Mouse (Mus musculus) 3134 (cell line): ENCODE measurements around the gene Rnf224.
A peak's percentile ranks its signal among the peaks of the same experiment; 100 is the strongest.

ENCODE experiments used
- DNase-seq: peaks from one replicate; pipeline ENCODE4 v3.0.0-alpha.2; 2011; ENCODE audit warnings: low spot score; ENCODE audit not compliant: insufficient read length; ENCODE audit errors: extremely low read depth

Rnf224 gene

DNA sequence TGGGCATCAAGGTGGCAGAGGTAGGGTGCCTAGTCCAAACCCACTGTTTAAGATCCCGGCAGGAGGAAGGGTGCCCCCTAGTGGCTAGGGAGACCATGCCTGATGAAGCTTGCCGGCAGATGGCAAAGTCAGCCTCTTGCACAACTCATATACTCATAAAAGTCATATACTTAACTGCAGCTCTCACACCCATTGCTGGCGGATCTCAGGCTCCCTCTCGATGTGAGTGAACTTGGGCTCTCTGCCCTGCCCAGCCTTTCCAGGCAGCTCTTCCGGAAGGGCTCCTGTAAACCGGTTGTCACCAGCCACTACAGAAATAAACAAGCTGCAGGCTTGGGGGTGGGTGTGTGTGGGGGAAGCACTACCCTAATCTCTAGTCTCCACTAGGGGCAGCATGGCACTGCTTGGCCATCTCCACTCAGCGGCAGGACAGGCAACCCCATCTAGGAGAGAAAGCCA lies 8.1 kb downstream of the Rnf224 start:
- DNase-seq: peak; percentile 78

DNA sequence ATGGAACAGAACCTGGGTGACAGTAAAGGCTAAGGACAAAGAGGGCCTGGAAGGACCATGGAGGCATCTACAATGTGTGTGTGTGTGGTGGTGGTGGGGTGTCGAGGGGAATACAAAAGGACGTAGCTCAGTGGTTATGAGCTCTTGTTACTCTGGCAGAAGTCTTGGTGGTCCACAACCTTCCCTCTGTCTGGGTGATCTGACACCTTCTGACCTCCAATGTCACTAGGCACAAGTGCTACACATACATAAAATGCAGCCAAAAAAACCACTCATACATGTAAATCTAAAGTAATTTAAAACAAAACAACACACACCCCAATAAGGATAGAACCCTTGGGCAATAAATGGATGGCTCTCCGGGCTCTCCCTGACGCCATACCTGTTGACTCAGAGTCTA lies 9.2 kb downstream of the Rnf224 start:
- DNase-seq: no peak

DNA sequence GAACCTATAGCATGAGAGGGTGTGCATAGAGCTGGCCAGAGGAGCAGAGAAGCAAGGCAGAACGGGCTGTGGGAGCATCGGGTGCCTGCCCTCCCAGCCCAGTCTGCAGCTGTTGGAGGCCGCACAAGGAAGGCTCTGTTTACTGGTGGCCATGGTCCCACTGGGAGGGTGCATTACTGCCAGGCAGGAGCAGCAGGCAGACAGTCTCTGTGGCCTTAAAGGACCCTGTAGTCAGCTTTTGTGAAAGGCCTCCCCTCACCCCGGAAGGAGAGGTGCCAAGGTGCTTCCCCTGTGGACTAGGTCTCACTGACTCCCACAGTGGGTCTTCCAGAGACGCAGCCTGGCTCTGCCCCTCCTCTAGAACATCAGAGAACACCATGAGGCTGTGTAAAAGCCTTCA lies 9.7 kb downstream of the Rnf224 start:
- no peak for DNase-seq

DNA sequence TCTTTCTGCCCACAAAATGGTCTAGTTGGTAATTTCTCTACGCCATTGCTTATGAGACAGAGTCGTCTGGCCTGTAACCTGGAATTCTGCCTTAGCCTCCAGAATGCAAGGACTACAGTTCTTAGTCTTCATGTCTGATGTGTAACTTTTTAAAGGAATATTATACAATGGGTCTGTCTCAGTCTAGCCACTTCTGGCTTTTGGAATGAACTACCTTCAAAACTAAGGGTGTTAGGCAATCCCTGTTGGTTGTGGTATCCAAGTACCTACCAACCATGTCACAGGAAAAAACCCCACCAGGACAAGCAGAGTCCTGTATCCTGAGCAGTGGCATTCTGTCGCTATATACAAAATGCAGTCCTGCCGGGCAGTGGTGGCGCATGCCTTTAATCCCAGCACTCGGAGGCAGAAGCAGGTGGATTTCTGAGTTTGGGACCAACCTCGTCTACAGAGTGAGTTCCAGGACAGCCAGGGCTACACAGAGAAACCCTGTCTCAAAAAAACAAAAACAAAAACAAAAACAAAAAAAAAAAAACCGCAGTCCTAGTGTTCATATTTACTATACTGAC lies 10.7 kb downstream of the Rnf224 start:
- no peak for DNase-seq

DNA sequence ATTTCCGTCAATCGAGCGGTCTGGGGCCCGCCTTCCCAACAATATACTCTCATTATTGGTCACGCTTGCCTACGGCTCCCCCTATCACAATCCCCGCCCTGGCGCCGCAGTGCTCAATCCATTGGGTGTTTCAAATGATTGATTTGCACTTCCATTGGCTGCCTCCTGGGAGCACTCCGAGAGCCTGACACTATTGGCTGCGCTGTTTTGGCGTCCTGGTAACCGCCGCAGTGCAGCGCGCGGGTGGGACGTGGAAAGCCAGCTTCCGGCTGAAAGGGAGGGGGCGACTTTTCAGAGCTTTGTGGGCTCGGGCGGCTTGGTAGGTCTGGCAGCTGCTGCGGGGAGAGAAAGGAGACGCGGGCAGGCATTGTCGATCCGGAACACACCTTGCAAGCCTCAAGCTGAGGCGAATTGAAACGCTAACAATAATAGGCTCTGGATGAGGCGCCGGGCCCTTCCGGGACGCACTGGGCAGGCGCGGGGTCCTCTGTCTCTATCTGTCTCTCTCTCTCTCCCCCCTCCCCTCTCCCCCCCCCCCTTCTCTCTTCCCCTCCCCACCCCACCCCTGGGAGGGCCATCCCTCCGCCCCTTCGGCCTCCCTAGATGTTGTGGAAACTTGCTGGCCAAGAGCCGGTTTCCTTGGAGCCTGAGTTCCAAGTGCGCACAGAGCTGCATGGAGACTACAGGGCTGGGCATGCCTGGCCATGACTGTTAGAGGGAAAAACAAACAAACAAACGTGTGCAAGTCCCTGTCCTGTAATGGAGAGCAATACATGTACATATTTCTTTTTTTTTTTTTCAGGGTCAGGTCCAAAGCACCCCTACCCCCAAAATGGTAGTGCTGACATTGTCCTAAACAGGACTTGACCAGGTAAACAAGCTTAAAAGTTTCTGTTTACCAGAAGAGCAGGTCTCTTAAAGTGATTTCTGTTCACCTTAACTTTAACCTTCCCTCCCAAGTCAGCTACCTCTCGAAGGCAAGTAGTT lies 11.5 kb downstream of the Rnf224 start:
- peak; percentile 97 for DNase-seq

DNA sequence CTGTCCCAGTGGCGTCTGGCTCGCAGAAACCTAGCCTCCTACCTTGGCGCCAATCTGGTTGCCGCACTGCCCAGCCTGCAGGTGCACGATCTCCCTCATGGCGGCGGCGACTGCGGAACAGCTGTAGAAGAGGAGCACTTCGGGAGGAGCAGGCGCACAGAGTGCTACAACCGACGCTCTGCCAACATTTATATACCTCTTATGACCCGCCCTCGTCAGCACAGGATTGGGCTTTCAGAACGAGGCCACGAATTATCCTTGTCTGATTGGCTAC lies 12.2 kb downstream of the Rnf224 start, which contains the start of gene Tubb4b:
Tubb4b (minus strand) TSS at position 211 of the 274 bp plus-strand sequence.
- DNase-seq: no peak

DNA sequence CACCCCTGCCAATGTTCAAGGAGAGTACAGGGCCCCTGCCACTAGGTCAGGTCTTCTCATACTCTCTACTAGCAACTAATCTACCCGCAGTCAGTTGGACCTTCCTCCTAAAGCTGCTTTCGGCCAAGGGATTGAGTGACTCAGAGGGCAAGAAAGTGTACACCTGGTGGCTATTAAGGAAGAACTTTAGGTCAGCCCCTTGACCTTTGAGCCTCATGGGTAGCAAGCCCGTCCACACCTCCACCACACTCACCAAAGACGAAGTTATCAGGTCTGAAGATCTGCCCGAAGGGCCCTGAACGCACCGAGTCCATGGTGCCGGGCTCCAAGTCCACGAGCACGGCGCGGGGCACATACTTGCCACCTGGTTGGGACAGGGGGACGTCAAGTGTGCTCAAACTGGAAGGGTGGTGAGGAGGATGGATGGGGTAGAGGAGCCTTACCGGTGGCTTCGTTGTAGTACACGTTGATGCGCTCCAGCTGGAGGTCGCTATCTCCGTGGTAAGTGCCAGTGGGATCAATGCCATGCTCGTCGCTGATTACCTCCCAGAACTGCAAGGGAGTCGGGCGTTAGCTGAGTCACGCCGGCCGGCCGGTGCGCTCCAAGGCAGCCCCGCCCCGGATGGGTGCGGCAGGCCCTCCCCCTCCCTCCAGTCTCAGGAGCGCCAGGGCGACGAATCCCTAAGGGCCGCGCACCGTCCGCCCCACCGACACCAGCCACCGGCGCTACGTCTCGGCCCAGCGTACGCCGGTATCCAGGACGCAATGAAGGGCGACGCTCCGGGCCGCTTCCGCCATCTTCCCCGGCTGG lies 12.7 kb downstream of the Rnf224 start:
- DNase-seq: peak; percentile 92

DNA sequence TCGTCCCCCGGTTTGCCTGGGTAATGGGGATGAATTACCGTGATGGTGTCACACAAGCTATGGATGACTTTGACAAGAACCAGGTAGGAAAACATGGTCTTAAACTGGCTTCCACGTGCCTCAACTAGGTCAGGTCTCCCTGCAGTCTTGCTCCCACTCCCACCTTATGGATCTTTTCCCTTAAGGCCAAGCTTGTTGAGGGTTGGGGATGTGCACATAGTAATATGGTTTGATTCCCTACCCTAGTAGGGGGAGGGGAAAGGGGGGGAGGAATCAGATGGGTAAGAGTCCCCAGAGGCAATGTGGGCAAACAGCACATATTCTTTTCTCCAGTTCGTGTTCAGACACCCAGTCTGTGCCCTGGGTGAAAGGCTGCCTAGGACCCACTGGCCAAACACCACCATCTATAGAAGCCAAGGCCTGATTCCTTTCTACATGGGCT lies 15.2 kb downstream of the Rnf224 start:
- DNase-seq: peak; percentile 28

DNA sequence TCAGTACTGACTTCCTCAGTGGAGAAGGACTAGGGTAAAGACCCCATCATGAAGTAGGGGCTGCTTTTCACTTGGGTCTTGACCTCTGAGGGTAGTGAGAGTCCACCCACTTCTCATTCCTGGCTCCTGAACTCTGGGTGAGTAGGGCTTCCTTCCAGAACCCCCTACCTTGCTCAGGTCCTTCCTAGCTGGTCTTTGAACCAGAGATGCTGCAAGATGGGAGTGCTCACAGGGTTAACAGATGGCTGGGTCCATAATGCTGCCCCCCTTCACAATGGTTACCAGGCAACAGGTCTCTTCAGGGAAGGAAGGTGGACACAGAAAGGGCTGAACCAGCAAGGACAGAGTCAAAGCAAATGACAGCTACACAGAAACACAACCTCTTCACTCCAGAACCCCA lies 18.1 kb downstream of the Rnf224 start, which contains the start of gene Fam166a:
Fam166a (plus strand) TSS at position 301 of the 400 bp plus-strand sequence.
- no peak for DNase-seq

DNA sequence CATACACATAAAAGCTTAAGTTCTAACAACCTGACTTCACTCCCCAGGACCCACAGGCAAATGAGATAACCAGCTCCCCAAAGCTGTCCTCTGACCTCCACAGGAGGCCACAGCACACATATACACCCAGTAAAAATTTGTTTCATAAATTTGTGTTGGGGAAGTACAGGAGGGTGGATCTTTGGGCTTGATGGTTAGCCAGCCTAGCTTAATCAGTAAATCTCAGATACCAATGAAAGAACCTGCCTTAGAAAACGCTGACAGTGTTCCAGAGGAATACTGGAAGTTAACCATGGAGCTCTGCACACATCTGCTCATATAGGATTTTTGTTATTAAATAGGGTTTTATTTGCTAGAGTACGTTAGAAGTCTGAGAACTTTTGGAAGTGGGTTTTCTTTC lies 18.9 kb downstream of the Rnf224 start:
- DNase-seq: no peak

DNA sequence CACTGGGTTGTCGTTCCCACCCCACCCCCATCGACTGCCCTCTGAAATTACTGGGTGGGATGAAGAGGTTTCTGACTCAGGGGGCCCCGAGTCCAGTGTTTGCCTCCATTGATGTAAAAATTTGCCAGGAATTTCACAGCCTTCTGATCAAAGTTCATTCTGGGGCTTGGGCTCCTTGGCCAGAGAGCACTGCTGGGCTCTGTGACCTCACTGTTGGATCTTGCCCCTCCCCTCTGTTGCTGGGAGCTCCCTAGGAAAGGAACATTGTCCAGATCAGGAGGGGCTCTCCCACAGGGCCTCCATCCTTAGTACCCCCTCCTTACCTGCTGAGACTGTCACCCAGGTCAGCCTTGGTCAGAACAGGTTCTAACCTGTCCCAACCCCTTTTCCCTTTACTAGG lies 22.1 kb downstream of the Rnf224 start, which contains the start of gene Stpg3:
Stpg3 (minus strand) TSS at position 194 of the 400 bp plus-strand sequence.
- no peak for DNase-seq

DNA sequence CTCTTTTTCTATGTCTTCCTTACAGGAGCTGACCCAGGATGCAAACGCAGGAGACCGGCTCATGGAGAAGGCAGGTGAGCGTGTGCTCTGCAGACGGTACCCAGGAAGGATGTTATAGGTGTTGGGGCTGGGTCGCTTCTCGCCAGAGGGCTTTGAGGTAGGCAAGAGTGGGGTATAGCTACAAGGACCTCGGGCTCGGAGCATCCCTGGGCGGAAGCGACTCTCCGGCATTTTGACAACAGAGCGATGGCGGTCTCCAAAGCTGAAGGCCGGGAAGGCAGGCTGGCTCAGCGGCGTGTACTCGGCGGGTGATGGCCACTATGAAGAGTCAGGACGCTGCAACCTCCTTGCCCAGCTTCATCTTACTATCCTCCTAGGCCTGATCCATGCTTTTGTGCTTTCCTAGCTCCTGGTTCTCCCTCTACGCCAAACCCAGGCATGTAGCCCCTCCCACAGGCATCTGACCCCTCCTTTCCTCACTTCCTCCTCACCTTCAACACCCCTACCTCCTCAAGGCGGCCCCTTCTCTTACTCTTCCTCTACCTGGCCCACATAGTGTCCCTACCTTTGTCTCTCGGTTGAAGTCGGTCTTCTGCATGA lies 23.2 kb downstream of the Rnf224 start:
- no peak for DNase-seq

DNA sequence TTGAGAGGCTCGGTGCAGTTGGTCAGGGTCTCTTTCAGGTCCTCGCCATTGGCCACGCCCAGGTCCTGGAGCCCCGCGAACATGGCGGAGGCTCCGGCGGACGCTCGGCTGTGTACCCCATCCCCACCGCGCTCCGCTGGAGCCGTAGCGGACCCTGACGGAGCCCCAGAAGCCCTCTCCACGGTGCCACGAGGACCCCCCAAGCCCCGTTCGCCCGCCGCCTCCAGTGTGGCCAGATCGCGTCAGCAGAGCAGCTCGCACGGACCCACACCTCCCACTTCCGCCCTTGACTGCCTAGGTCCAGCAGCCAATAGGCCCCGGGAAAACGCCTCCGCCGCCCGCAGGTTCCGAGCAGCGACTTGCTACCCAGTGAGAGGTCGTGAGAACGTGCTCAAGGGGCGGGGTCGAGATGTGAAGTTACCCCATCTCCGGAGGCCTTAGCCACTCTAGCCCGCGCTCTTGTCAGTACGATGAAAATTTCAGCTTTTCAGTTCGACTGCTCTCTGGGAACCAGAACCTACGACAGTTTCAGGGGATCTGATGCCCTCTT lies 25.4 kb downstream of the Rnf224 start, which contains the start of gene Nelfb:
Nelfb (minus strand) TSS at position 369 of the 550 bp plus-strand sequence.
- DNase-seq: peak; percentile 95

DNA sequence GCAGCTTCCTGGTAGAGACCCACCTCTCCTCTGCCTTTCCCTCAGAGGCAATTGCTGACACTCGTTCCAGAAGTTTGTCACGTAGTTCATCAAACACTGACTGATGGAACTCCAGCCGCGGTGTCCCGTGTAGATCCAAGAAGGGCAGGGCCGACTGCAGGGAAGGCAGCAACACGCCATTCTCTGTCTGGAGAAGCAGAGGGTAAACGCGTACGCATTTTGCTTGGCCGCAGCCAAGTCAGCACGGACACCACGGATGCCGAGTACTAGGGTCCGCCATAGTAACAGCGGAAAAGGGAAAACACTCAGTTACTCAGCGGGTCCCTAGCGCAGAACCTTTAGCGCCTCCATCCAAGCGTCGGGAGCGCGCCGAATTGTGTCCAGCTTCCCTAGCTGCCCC lies 25.9 kb downstream of the Rnf224 start:
- DNase-seq: no peak

DNA sequence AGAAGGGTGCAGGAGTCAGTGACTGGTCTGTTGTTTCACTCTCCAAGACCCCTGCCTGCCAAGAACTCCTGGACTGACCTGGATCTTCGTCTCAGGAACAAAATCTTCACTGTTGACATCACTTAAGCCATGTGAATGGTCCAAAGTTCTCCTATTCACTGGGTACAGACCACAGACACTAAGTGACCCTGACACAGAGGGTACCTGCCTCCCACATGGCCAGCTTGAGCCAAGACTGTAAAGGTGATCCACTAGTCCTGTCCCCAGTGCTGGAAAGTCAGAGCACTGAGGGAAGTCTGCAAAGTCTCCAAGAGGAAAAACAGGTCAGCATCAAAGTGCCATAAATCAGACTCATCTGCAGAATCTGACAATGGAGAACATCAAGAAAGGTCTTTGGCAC lies 29.0 kb downstream of the Rnf224 start:
- no peak for DNase-seq

DNA sequence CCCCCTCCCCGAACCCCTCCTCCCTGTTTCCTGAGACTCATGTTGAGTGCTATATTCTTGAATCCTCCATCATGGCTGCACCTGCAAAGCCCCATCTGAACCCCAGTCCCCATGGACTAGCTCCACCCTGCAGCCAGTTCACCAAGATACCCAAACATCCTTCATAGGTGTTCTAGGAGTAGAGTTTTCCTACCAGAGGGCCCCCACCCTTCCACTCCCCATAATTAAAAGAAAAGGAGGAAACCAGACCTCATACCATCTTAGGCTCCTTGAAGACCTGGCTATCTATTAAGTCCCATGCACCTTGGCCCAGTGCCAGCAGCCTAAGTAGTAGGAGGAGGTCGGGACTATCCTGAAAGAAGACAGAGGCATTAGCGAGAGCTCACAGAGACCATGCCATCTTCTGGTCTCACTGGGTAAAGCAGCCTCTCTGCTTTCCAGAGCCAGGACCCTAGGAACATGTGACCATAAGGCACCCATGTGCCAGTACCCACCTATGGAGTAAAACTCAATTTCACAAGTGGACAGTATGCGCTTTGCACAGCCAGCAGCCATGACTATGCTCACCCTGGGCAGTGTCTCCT lies 32.9 kb downstream of the Rnf224 start:
- no peak for DNase-seq

DNA sequence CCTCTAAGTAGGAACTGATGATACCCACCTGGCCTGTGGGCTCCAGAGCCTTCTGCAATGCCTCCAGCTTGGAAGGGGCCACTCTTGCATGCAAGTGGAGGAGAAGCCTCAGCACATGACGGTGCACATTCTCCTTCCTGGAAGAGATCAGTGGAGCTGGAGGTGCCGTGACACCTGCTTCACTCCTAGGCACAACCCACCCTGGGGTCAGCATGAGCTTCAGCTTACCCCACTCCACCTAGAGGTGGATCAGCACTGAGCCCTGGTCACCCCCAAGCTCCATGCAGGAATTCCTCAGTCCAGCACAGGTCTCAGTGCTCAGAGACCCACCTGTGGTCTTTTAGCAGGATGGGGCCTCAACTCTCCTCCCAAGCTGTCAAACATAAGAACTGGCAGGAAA lies 36.0 kb downstream of the Rnf224 start:
- DNase-seq: no peak

DNA sequence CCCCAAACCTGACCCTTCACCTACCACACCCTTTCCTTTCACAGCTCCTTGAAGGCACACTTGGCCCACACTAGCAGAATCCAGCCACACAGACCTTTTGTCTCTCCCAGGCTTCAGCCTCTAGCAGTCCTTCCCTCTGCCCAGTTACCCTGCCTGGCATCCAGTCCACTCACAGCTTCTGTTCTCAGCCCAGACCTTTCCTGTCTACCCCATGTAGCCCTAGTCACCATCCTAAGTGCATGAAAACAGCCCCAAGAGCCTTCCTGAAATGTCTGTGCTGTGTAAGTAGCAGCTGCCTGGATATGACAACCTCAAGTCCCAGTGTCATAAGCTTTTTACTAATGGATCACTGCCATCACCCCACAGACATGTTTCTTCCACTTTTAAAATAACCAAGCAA lies 38.6 kb downstream of the Rnf224 start:
- DNase-seq: no peak

DNA sequence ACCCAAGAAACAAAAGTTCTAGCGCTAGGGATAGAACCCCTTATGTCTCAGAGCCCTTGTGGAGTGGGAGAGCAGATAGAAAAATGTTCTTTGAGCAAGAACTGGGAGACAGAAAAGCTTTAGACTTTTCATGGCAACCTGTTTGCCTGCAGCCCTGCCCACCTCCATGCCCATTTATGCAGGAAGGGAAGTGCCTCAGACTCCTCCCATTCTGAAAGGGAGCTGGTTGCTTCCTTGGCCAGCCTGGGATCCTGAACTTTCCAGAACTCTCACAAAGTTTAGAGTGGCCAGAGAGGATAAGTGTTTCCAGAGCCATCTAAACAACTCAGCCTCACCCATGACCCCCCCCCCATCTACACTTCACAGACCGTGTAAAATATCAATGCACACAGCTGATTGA lies 39.4 kb downstream of the Rnf224 start:
- no peak for DNase-seq
